Mouse (Mus musculus) thymus, postnatal 4 days (tissue): Measurements from ENCODE around the gene Rsph9.

ENCODE experiments used
- DNase-seq: peaks from one replicate; pipeline ENCODE4 v3.0.0; 2021

Gene Rsph9

GRCm38 (mm10) chr17:46098525-46098924 lies 45.5 kb downstream of the Rsph9 start:
- no peak for DNase-seq

- DNase-seq, result peak; percentile 60
Observed at GRCm38 (mm10) chr17:46091899-46092298, 52.1 kb downstream of the Rsph9 start.

- no peak for DNase-seq
Observed at GRCm38 (mm10) chr17:46091351-46091750, 52.7 kb downstream of the Rsph9 start.

GRCm38 (mm10) chr17:46086341-46086870 lies 57.6 kb downstream of the Rsph9 start:
- DNase-seq, result peak; percentile 60

GRCm38 (mm10) chr17:46084091-46084501 lies 59.9 kb downstream of the Rsph9 start:
- peak; percentile 74 for DNase-seq

GRCm38 (mm10) chr17:46083381-46083780 lies 60.6 kb downstream of the Rsph9 start:
- DNase-seq, result no peak

- DNase-seq, result no peak
Observed at GRCm38 (mm10) chr17:46081657-46082056, 62.4 kb downstream of the Rsph9 start.

- no peak for DNase-seq
Observed at GRCm38 (mm10) chr17:46081042-46081441, 63.0 kb downstream of the Rsph9 start.

GRCm38 (mm10) chr17:46080388-46080787 lies 63.6 kb downstream of the Rsph9 start:
- no peak for DNase-seq

- DNase-seq, result no peak
Observed at GRCm38 (mm10) chr17:46079037-46079436, 65.0 kb downstream of the Rsph9 start.

- no peak for DNase-seq
Observed at GRCm38 (mm10) chr17:46077921-46078534, 66.0 kb downstream of the Rsph9 start.

GRCm38 (mm10) chr17:46076260-46076551 lies 67.8 kb downstream of the Rsph9 start:
- no peak for DNase-seq

GRCm38 (mm10) chr17:46075551-46076259 lies 68.3 kb downstream of the Rsph9 start:
- DNase-seq, result no peak

GRCm38 (mm10) chr17:46075116-46075485 lies 68.9 kb downstream of the Rsph9 start:
- peak; percentile 79 for DNase-seq

- no peak for DNase-seq
Observed at GRCm38 (mm10) chr17:46074398-46075115, 69.5 kb downstream of the Rsph9 start.

GRCm38 (mm10) chr17:46073730-46074301 lies 70.2 kb downstream of the Rsph9 start:
- peak; percentile 85 for DNase-seq
